Mouse (Mus musculus): Measurements from ENCODE around the gene Gm20547. TPM values are rescaled to one million over a fixed set of nuclear protein-coding genes. Genes with fewer than 3 reads are reported as not detected.
"Not testable (repeated sequence)": the region's sequence is repeated elsewhere in the genome, so short reads cannot be mapped to it uniquely, and the experiment has no call there.

The Gm20547 gene
- under 1 TPM in 1 of 2 experiments, not detected in 1; 0.19 TPM for total RNA-seq (2021)
- long read RNA-seq, experiment 1, partial matches to known transcripts = 1 of 1 reads
- long read RNA-seq, experiment 1, other reads (novel, unspliced or antisense) = 0 of 1 reads
- long read RNA-seq, experiment 2, partial matches to known transcripts = 4 of 4 reads
- long read RNA-seq, experiment 2, other reads (novel, unspliced or antisense) = 0 of 4 reads

DNA sequence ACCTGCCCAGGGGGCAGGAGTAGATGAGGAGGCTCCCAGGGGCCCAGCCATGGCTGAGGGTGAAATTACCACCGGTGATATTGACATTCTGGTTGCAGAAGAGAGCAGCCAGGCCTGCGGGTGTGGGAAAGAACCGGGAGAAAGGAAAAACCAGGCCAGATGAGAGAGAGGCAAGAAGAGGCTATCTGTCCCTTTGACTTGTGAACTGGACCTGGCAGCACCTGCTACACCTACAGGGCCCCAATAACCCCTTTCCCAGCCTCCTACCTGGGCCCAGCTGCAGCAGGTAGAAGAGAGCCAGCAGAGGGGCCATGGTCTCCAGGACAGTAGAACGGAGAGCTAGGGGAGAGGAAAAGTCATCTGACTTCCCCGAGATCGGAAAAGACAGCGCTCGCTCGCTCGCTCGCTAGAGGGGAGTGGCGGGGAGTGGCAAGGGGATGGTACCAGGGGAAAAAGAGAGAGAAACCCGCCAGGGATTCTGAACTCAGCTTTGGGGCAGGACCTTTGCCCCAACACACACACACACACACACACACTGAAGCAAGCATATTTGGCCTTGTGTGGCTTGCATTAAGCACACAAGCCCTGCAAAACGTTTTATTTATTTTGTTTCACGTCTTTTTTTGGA is at the start of gene Gm20547:
Gene Gm20547 (minus strand): TSS at position 360 of the 628 bp plus-strand sequence.
- no peak for DNase-seq (ENCODE audit: low spot score in 2 of 2)

DNA sequence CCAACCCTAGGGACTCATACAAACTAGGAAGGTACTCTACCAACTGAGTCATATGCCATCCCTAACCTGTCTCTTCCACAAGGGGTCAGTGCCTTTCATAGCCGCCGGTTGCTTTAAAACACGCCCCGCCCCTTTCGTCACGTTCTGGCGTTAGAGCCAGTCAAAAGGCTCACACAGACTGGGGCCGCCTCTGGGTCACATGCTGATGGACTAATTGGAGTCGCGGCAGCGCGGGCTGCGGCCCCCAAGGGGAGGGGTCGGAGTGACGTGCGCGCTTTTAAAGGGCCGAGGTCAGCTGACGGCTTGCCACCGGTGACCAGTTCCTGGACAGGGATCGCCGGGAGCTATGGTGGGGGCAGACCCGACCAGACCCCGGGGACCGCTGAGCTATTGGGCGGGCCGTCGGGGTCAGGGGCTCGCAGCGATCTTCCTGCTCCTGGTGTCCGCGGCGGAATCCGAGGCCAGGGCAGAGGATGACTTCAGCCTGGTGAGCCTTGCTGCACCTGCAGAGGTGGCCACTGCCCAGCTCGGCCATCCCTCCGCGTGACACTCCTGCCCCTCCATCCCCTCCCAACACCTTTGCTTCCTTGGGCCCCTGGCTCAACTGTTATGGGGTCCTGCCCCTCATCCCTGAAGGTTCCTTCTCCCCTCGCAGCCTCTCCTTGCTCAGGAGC is 49.4 kb upstream of the Gm20547 start, which contains the start of gene Neu1:
Gene Neu1 (plus strand): TSS at position 193 of the 674 bp plus-strand sequence.
- peak; percentile 93 to 95 for DNase-seq (ENCODE audit: low spot score in 2 of 2)

DNA sequence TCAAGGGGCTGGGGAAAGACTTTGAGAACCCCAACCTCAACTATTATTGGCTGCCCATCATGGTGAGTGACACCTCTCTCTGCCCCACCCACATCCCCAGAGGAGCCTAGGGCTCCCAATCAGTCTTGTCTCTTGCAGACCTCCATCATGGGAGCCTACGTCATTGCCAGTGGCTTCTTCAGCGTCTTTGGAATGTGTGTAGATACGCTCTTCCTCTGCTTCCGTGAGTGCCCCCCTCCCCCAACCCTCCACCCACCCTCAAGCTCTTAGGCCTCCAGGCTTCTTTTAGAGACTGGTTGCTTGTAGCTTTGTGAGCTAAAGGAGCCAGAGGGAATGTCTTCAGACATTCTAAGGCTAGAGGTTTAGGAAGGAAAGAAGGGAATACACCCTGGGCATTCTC is 47.0 kb upstream of the Gm20547 start:
- no peak for DNase-seq (ENCODE audit: low spot score in 2 of 2)

DNA sequence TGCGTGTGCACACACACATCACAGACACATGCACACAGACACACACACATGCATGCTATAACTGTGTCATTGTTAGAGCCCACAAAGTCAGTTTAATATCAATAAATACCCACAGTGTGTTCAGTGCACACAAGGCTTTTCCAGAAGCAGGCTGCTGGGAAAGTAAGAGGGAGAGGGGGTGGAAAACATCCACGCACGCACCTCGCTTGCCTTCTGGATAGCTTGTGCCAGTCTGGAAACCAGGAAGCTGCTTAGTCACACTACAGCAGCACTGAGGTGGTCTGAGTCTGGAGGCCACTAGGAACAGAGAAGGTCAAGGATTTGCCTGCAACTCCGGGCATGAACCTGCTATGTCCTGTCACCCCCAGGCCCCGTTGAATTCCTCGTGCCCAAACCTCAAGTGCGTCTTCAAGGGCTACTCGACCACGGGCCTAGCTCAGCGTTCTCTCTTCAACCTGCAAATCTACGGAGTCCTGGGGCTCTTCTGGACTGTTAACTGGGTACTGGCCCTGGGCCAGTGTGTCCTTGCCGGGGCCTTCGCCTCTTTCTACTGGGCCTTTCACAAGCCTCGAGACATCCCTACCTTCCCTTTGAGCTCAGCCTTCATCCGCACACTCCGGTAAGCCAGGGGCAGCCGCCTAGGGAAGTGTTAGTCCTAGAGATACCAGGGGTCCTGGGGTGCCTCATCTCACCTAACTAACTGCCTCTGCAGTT is 45.6 kb upstream of the Gm20547 start:
- no peak for DNase-seq (ENCODE audit: low spot score in 2 of 2)

DNA sequence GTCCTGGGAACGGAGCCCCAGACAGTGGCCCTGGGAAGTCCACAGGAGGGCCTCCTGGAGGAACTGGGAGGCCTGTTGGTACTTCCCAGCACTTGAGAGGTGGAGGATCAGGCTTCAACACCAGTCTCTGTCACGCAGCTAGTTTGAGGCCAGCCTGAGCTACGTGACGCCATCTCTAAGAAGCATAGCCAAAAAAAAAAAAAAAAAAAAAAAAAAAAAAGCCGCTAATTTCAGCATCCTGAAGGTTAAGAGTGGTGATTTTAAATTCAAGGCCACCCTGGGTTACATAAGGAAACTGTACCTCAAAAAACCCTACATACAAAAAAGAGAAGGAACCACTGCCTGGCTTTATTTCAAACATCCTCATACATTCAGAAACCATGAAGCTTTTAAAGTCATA is 42.4 kb upstream of the Gm20547 start:
- no peak for DNase-seq (ENCODE audit: low spot score in 2 of 2)

DNA sequence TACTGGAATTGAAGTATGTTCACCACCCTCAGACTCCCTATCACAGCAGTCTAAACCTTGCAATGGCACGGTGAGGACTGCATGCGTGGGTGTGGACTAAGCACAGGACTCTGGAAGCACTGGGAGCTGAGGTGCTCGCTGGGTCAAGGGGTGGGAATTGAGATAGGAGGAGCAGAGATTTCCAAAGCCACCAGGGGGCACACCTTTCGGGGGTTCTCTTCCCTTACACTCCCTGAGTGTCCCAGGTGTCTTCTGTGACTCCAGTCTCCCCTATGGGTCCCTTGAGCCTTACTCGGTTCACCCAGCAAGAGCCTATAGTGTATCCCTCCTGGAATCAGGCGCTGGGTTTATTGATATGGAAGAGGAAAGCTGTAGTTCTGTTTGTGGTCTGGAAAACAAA is 41.1 kb upstream of the Gm20547 start:
- no peak for DNase-seq (ENCODE audit: low spot score in 2 of 2)

DNA sequence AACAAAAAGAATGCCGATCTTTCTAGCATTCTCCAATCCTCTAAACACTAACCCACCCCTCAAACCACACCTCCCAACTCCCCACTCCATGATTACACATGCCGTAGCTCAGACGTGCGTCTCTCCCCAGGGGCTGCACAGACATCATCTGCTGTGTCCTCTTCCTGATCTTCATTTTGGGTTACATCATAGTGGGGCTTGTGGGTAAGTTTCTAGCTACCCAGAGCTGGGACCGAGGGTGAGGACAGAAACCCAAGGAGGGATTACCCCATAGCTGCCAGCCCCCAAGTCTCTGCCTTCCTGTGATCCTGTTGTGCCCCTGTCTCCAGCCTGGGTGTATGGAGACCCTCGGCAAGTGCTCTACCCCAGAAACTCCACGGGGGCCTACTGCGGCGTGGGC is 35.3 kb upstream of the Gm20547 start:
- no peak for DNase-seq (ENCODE audit: low spot score in 2 of 2)

DNA sequence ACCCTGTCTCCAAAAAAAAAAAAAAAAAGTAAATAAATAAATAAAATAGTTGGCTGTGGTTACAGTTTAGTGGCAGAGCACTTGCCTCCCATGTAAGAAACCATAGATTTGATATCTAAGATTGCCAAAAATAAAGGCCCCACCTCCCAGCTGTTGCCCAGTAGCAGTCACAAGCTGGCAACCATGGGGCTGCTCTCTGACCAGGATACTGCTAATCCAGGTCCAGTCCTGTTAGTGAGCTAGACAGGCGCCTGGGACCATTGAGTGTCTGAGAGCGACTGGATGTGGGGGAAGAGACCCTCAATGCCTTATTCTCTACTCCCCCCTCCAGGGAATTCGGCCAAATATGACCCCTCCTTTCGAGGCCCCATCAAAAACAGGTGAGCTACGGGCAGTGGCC is 34.5 kb upstream of the Gm20547 start:
- DNase-seq (ENCODE audit: low spot score in 2 of 2) = no peak

DNA sequence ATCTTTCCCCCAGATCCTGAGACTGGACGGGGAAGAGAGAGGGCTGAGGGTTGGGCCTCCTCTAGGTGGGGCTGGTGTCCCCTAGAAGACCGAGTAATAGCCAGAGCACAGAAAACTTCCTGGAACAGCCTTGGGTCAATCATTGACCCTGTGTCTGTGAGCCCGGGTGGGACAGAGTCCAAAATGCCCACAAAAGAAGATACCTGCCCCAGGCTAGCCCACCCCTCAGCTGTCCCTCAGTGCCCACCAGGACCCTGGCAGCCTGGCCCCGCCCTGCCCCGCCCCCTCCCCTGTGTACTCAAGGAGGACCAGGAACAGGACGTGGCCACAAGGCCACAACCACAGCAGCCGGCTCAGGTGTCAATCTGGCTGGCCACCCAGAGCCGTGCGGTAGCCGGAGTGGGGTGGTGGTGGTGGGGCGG is 33.6 kb upstream of the Gm20547 start:
- no peak for DNase-seq (ENCODE audit: low spot score in 2 of 2)

DNA sequence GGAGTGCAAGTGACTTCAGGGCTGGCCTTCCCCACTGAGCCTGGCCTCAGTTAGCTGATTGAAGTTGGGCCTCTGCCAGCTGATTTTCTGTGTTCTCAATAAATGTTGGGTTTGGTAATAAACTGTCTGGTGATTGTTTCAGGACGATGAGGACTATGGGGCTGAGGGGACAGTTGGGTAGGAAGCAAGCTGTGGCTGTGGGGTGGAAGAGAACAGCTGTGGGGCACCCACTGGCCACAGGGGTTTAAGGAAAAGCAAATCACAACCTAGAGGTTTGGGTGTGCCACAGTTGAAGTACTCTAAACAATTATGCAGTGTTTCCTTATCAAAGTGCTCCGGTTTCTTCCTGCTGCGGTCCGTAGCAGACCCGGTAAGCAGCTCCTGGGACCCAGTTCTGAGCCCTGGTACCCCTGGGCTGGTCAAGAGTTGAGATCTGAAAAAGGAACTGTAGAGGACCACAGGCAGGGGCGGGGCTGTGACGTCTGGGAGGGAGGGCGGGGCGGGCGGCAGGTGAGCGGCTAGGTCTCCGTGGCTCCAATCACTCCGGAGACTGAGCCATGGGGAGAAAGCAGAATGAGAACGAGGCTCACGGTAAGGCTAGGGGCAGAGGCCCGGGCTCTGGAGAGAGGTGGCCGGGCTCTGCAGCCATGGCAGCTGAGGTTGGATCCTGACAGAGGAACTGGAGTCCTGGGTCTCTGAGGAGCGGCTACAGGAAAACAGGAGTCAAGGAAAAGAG is 32.3 kb upstream of the Gm20547 start, which contains the start of gene Slc44a4:
Gene Slc44a4 (plus strand): TSS at position 537 of the 736 bp plus-strand sequence.
- DNase-seq (ENCODE audit: low spot score in 2 of 2) = no peak

DNA sequence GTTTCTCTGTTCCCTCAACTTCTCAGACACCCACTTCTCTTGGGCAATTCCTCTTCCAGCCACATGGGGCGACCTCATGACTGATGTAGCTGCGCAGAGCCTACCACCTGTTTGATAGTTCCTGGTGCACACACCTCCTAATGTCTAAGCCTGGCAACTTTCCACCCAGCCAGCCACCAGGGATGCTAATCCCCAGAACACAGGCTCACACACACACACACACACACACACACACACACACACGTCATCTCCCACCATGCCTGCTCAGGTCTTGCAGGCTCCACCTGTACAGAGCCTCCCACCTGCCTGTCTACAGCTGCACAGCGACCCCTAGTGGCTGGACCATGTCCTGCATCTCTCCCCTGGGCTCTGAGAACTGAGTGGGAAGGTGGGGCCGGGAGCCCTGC is 30.1 kb upstream of the Gm20547 start:
- peak; percentile 82 to 84 for DNase-seq (ENCODE audit: low spot score in 2 of 2)

DNA sequence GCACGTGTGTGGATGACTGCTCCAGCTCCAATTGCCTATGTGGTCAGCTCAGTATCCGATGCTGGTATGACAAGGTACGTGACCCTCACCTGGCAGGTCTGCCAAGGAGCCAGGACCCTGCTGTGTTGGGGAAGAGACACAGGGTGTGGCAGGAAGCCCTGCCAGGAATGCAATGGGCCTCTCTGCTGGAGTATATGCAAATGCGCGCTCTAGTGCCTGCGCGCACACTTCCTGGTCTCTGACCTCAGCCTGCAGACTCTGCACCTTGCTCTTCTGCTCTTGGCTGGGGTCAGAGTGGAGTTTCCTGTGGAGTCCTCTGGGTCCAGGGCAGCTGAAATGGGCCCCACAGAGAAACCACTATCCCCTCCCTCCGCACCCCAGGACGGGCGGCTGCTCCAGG is 29.1 kb upstream of the Gm20547 start:
- DNase-seq (ENCODE audit: low spot score in 2 of 2) = no peak

DNA sequence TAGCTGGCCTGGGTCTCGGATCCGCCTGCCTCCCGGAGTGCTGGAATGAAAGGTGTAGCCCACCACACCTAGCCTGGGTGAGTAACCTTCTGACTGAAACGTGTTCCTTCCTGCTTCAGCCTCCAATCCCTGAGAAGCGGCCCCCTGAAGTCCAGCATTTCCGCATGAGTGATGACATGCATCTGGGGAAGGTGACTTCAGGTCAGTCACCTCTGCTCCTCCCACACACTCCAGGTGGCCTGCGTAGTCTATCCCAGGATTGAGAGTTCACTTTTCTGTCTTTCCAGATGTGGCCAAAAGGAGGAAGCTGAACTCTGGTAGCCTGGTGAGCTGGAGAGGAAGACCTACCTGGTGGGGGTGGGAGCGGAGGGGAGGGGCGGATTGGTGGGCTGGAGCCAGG is 21.1 kb upstream of the Gm20547 start:
- no peak for DNase-seq (ENCODE audit: low spot score in 2 of 2)

DNA sequence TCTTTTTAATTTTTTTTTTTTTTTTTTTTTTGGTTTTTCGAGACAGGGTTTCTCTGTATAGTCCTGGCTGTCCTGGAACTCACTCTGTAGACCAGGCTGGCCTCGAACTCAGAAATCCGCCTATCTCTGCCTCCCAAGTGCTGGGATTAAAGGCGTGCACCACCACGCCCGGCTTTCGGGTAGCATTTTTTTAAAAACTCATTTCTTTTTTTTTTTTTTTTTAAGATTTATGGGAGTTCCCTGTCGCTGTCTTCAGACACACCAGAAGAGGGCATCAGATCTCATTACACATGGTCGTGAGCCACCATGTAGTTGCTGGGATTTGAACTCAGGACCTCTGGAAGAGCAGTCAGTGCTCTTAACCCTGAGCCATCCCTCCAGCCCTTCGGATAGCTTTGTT is 20.1 kb upstream of the Gm20547 start:
- not testable (repeated sequence) for DNase-seq (ENCODE audit: low spot score in 2 of 2)

DNA sequence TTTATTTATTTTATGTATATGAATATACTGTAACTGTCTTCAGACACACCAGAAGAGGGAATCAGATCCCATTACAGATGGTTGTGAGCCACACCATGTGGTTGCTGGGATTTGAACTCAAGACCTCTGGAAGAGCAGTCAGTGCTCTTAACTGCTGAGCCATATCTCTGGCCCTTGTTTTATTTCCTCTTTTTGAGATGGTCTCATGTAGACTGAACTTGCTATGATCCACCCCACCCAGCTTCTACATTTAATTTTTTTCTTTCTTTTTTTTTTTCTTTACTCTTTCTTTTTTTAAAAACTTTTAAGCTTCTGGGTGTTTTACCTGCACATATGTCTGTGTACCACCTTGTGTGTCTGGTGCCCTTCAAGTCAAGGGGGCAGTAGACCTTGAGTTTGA is 19.0 kb upstream of the Gm20547 start:
- DNase-seq (ENCODE audit: low spot score in 2 of 2) = not testable (repeated sequence)

DNA sequence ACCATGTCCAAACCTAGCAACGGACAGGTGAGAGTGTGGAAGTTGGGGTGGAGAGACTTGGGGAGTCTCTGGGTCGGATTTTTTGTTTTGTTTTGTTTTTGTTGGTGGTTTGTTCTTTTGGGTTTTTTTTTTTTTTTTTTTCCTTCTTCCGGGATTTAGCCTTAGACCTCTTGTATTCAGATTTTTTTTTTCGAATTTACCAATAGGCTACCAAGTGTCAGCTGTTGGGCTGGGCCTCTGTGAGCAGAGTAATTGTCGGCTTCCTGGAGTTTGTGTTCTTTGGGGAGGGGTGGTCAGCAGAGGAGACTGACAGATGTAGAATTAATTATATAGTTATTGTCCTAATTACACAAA is 18.0 kb upstream of the Gm20547 start:
- DNase-seq (ENCODE audit: low spot score in 2 of 2) = no peak

DNA sequence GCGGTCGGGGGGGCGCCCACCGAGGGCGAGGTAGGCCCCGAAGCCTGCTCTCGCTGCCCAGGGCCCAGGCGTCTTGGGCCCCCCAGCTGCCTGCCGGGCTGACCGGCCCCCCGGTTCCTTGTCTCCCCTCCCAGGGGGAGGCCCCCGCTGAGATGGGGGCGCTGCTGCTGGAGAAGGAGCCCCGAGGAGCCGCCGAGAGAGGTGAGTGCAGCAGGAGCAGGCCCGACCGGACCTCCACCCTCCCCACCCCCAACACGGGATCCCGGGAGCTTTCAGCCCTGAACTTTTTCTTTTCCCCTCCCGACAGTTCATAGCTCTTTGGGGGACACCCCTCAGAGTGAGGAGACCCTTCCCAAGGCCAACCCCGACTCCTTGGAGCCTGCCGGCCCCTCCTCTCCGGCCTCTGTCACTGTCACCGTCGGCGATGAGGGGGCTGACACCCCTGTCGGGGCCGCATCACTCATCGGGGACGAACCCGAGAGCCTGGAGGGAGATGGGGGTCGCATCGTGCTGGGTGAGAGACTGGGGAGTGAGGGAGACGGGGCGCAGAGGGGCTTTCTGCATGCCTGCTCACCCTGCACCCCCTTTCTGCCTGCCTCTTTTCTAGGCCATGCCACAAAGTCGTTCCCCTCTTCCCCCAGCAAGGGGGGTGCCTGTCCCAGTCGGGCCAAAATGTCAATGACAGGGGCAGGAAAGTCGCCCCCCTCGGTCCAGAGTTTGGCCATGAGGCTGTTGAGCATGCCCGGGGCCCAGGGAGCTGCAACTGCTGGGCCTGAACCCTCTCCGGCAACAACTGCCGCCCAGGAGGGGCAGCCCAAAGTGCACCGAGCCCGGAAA is 17.4 kb upstream of the Gm20547 start:
- peak; percentile 60 for DNase-seq (ENCODE audit: low spot score in 2 of 2)

DNA sequence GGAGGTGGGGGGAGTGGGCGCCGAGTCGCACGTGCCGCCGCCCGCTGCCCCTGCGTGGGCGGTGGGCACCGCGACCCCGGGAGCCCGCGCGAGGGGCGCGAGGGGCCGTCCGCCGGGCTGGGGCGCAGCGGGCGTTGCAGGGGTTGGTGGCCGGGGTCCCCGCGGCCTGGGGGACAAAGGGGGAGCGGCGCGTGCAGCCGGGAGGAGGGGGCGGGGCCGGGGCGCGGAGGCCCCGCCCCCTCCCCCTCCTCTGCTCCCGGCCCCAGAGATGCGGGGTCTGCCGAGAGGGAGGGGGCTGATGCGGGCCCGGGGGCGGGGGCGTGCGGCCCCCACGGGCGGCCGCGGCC is 16.8 kb upstream of the Gm20547 start:
- no peak for DNase-seq (ENCODE audit: low spot score in 2 of 2)

DNA sequence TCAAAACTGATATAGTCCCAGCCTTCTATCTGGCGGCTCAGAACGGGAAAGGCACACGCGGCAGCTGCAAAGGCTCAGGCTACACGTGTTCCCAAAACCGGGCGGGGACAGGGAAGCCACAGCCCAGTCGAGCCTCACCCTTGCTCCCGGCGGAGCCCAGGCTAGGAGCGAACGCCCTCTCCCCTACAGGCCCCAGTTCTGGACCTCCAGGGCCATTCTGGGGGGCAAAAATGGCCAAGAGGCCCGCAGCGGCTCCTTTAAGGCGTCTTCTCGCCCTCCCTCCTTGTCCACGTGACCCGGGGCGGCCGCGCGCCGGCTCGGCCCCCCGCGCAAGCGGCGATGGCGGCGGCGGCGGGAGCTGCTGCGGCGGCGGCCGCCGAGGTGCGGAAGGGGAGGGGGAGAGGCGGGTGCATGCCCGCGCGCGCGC is 16.3 kb upstream of the Gm20547 start, which contains the start of the genes C2 and Ehmt2:
Gene C2 (minus strand): TSS at position 106 of the 427 bp plus-strand sequence.
Gene Ehmt2 (plus strand): TSS at position 310 of the 427 bp plus-strand sequence.
- DNase-seq (ENCODE audit: low spot score in 2 of 2) = peak; percentile 84 to 85
